Mouse (Mus musculus) heart, embryonic 10.5 days (tissue): ENCODE measurements around the gene Txndc5. TPM values are rescaled to one million over a fixed set of nuclear protein-coding genes. Genes with fewer than 3 reads are reported as not detected.

Source experiments
- DNase-seq: peaks from one replicate; pipeline ENCODE4 v3.0.0-alpha.2; 2017; ENCODE audit warnings: low spot score
- H3K27ac ChIP-seq: fragments of 300-500 bp; sonication (generic); 2 replicates; pipeline ENCODE4 v1.5.1; 2016; ENCODE audit warnings: mild to moderate bottlenecking
- H3K27me3 ChIP-seq: fragments of 300-500 bp; sonication (generic); 2 replicates; pipeline ENCODE4 v1.6.1; 2016; ENCODE audit warnings: mild to moderate bottlenecking; ENCODE audit not compliant: poor library complexity, insufficient read depth, severe bottlenecking
- H3K36me3 ChIP-seq: fragments of 300-500 bp; sonication (generic); 2 replicates; pipeline ENCODE4 v1.6.1; 2016; ENCODE audit warnings: mild to moderate bottlenecking, moderate library complexity
- H3K4me1 ChIP-seq: fragments of 300-500 bp; sonication (generic); 2 replicates; pipeline ENCODE4 v1.6.1; 2016; ENCODE audit warnings: mild to moderate bottlenecking
- H3K4me3 ChIP-seq: fragments of 300-500 bp; sonication (generic); 2 replicates; pipeline ENCODE4 v1.5.1; 2016; ENCODE audit warnings: mild to moderate bottlenecking, moderate library complexity
- H3K9me3 ChIP-seq: fragments of 300-500 bp; sonication (generic); 2 replicates; pipeline ENCODE4 v1.6.1; 2016; ENCODE audit warnings: mild to moderate bottlenecking, moderate library complexity
- WGBS: fragments of 180-500 bp; shearing (Covaris S2); methylation state at CpG from one replicate; pipeline ENCODE4 v1.1.7; 2016; 5-methylcytosine and 5-hydroxymethylcytosine counted together
- polyA plus RNA-seq: library from polyadenylated mRNA; unstranded; fragments of >200 nt; fragmentation: Nextera tagmentation; extraction: Ambion mirVana; gene quantifications from 2 replicates; pipeline ENCODE4 v1.2.1, GENCODE M21; 2016

Gene Txndc5
- polyA plus RNA-seq, 1 experiment from 2014 or later, result 256 TPM

DNA sequence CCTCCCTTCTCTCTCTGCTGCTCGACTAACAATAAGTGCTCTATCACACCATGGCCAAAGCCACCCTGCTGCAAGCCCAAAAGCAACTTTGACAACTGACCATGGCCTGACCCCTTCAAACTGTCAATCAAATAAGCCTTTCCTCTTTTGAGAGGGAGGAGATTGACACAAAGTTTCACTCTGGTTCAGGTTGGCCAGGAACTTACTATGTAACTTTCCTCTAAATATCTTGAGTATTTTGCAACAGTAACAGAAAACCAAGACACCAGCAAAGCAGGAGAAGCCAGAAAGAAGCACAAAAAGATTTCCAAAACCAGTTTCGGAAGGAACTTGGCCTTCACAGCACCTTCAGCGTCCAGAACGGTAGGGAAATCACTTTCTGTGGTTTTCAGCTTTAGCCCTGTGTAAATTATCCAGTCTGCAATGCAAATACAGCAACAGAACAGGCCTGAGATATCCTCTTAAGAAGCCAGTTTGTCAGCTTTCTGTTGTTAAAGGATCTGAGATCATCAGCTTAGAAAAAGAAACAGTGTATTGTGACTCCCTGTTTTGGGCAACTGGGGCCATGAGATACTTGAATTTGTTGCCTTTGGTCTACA is 6.5 kb downstream of the Txndc5 start:
- H3K9me3 ChIP-seq, result no peaks in the 10 kb centered on the region
- no peak overlapping the region for H3K27ac ChIP-seq
- H3K36me3 ChIP-seq, result peaks cover 68% of the 10 kb centered on the region
- H3K4me1 ChIP-seq, result peaks cover 25% of the 10 kb centered on the region
- H3K4me3 ChIP-seq, result no peak overlapping the region
- no peak for DNase-seq
- no peaks in the 10 kb centered on the region for H3K27me3 ChIP-seq
- WGBS, result 74% methylated on average over 4 of the region's 4 CpGs

DNA sequence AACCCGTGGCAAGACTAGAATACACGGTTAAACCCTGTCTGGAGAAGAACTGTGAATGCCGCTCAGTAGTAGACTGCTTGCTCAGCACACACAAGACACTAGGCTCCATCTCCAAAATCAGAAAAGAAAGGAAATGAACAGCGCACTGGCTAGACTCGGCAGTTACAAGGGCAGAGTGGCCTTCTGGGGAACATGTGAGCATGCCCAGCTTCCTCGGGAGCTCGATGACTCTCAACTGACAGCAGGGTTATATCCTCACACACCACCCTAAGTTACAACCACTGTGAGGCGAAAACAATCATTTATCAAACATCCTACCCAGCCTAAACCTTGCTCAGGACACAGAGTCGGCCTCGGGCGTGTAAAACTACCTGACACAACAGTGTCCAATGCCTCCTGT is 8.3 kb downstream of the Txndc5 start:
- Histone ChIP-seq H3K27me3 (no peaks in the 10 kb centered on the region), H3K36me3 (peaks cover 85% of the 10 kb centered on the region), H3K27ac (no peak overlapping the region), H3K4me1 (peaks cover 7% of the 10 kb centered on the region), H3K9me3 (no peaks in the 10 kb centered on the region), H3K4me3 (no peak overlapping the region)
- WGBS, result 93% methylated on average over 11 of the region's 11 CpGs
- no peak for DNase-seq

DNA sequence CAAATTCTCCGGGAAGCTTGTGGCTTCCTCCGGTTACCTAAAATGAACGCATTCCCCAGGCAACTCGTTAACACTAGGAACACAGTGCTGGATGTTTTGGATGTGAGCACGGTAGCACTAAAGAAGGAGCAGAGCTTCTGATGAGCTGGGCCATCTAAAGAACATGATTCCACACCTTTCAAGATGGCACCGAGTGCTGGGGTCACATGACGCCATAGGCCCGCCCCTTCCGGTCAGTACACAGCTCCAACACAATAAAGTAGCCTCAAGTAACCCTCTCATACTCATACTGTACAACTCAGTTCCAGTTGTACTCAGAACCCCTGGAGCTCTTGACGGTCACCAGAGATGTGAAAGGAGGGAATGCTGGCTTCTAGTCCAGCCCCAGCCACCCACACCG is 12.0 kb downstream of the Txndc5 start:
- Histone ChIP-seq H3K4me1 (no peaks in the 10 kb centered on the region), H3K27ac (no peak overlapping the region), H3K36me3 (peaks cover 98% of the 10 kb centered on the region), H3K4me3 (no peak overlapping the region), H3K9me3 (no peaks in the 10 kb centered on the region), H3K27me3 (no peaks in the 10 kb centered on the region)
- 86% methylated on average over 11 of the region's 11 CpGs for WGBS
- DNase-seq, result no peak

DNA sequence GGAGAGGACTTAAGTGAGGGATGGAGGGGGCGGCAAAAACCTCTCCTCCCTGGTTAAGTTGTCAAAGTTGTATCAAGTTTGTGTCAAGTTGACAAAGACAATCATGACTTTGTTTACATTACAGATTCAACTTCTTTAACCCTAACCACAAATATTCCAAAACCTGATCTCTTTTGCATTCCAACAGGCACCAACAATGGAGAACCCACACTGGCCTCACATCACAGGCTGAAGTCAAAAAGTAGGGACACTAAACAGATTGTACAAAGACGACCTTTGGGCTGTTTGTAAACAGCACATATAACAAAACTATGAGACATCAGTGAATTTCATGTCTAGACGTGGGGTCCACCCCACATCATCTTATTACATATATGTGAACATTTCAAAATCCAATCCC is 12.8 kb downstream of the Txndc5 start:
- no peak overlapping the region for H3K4me3 ChIP-seq
- no peaks in the 10 kb centered on the region for H3K9me3 ChIP-seq
- H3K27ac ChIP-seq, result no peak overlapping the region
- no peak for DNase-seq
- peaks cover 93% of the 10 kb centered on the region for H3K36me3 ChIP-seq
- no peaks in the 10 kb centered on the region for H3K4me1 ChIP-seq
- no peaks in the 10 kb centered on the region for H3K27me3 ChIP-seq
- 71% methylated on average over 3 of the region's 3 CpGs for WGBS

DNA sequence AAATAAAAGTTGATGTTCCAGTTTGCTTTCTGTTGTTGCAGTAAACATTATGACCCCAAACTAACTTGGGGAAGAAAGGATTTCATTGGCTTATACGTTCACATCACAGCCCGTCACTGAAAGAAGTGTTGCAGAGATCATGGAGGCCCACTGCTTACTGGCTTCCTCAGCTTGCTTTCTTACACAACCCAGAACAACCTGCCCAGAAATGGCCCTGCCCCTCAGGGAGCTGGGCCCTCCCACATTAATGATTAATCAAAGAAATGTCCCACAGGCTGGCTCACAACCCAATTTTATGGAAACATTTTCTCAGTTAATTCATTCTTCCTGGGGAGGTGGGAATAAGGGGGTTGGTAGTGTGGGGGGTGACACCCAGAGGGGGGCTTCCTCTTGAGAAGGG is 13.2 kb downstream of the Txndc5 start:
- no peaks in the 10 kb centered on the region for H3K27me3 ChIP-seq
- no peak overlapping the region for H3K4me3 ChIP-seq
- H3K9me3 ChIP-seq, result no peaks in the 10 kb centered on the region
- DNase-seq, result no peak
- H3K36me3 ChIP-seq, result peaks cover 93% of the 10 kb centered on the region
- WGBS, result 92% methylated on average over 2 of the region's 2 CpGs
- H3K27ac ChIP-seq, result no peak overlapping the region
- H3K4me1 ChIP-seq, result no peaks in the 10 kb centered on the region

DNA sequence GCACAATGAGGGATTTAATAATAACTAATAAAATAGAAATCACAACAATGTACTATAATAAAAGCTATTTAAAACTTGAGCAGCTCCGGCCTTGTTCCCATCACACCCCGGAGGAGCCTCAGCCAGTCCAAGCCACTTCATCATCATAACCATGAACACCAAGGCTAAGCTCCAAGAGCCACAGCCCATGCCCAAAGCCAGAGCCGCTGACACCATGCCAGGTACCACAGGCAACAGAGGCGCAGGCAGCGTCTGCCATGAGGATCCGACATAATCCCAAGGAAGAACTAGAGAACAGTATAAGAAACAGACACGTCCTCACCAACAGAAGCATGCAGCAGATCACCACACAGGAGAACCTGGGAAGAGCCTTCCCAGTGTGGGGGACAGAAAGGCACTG is 14.7 kb downstream of the Txndc5 start:
- peaks cover 93% of the 10 kb centered on the region for H3K36me3 ChIP-seq

DNA sequence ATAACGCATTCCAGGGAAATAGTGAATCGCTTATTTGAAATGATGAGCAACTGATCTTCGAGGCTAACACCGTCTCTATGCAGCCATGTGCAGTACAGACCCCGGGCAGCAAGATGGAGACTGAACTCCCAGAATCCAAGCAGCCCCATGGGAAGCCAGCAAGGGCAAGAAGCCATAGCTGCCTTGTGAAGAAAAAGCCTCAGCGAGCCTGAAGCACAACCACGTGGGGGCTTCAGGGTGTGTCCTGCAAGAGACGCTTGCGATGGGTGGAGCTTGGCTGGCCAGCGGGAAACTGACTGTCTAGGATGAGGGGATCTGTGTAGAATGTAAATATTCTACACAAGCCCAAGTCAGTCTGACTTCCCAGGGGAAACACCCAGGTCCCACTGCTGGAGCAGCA is 16.6 kb downstream of the Txndc5 start:
- Histone ChIP-seq H3K4me3 (no peak overlapping the region), H3K27ac (no peak overlapping the region), H3K27me3 (no peaks in the 10 kb centered on the region), H3K9me3 (no peaks in the 10 kb centered on the region), H3K36me3 (peaks cover 92% of the 10 kb centered on the region), H3K4me1 (no peaks in the 10 kb centered on the region)
- WGBS, result 89% methylated on average over 10 of the region's 10 CpGs
- DNase-seq, result no peak

More for the DNA sequence above, 14.7 kb downstream of the Txndc5 start:
- no peaks in the 10 kb centered on the region for H3K27me3 ChIP-seq
- no peak overlapping the region for H3K4me3 ChIP-seq
- H3K9me3 ChIP-seq, result no peaks in the 10 kb centered on the region
- H3K4me1 ChIP-seq, result no peaks in the 10 kb centered on the region
- 94% methylated on average over 7 of the region's 7 CpGs for WGBS
- H3K27ac ChIP-seq, result no peak overlapping the region
- no peak for DNase-seq

DNA sequence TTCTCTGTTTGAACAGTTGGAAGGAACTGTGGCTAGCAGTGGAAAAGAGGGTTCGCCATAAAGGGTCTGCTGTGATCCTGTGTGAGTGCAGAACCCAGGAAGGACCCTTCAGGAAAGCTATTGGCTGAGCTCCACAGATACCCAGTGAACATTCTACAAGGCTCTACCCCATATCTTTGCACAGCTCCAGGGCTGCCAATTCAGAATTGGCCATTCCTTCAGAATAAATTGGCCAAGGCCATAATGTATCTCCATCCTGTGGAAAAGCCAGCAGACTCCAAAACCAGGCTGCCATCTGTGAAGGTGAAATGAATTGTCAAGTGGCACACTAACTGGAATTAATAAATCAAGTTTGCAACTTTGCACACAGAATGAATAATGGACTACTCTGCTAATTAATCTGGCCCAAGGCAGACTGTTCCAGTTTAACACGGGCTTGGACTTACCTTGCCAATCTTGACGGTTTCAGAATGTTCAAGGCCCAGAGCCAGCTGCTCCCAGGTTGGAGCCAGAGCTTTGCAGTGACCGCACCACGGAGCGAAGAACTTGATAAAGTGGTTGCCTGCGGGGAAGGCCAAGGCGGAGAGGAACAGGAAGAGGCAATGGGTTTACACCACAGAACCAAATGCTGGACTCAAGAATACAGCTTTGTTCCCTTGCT is 18.8 kb downstream of the Txndc5 start:
- Histone ChIP-seq H3K27ac (no peak overlapping the region), H3K27me3 (no peaks in the 10 kb centered on the region), H3K4me1 (no peaks in the 10 kb centered on the region), H3K36me3 (peaks cover 93% of the 10 kb centered on the region), H3K4me3 (no peak overlapping the region), H3K9me3 (no peaks in the 10 kb centered on the region)
- no peak for DNase-seq
- WGBS, result 90% methylated on average over 8 of the region's 8 CpGs

DNA sequence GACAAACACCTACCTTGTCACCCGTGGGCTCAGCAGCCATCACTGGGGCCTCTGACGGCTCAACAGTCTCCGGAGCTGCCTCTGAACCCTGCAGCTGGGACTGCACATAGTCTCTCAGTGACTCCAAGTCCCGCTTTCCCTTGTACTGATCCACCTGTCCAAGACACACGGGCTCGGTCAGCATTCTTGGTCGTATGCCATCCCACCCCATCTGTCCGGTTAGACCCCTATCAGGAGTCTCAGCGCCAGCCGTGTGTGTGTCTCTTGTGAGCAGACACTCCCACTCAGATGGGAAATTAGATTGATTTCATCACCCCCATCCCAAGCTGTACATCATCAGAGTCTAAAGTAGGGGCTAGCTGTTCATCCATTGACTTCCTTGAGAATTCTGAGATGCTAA is 21.7 kb downstream of the Txndc5 start:
- H3K4me1 ChIP-seq, result peaks cover 11% of the 10 kb centered on the region
- DNase-seq, result no peak
- H3K36me3 ChIP-seq, result peaks cover 93% of the 10 kb centered on the region
- H3K4me3 ChIP-seq, result no peak overlapping the region
- WGBS, result 89% methylated on average over 10 of the region's 10 CpGs
- H3K27me3 ChIP-seq, result no peaks in the 10 kb centered on the region
- no peak overlapping the region for H3K27ac ChIP-seq
- no peaks in the 10 kb centered on the region for H3K9me3 ChIP-seq

DNA sequence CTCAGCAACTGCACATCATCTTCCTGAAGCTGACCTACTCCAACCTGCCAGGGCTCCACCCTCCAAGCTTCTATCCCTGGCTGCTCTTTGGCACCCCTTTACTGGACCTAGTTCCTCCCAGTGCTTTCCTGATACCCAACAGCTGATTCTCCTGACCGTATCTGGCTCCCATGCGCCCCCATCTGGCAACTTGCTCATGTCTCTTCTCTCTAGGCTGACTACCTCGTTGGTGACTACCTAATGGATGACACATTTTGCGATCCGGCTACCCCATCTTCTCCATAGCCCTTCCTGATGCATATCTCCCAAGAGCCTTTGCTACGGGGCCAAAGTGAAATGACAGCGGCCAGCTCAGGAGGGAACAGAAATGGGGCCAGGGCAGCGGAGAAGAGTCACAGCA is 22.3 kb downstream of the Txndc5 start:
- H3K4me3 ChIP-seq, result no peak overlapping the region
- no peaks in the 10 kb centered on the region for H3K27me3 ChIP-seq
- no peak for DNase-seq
- H3K36me3 ChIP-seq, result peaks cover 95% of the 10 kb centered on the region
- peaks cover 11% of the 10 kb centered on the region for H3K4me1 ChIP-seq
- no peaks in the 10 kb centered on the region for H3K9me3 ChIP-seq
- 77% methylated on average over 8 of the region's 8 CpGs for WGBS
- no peak overlapping the region for H3K27ac ChIP-seq

DNA sequence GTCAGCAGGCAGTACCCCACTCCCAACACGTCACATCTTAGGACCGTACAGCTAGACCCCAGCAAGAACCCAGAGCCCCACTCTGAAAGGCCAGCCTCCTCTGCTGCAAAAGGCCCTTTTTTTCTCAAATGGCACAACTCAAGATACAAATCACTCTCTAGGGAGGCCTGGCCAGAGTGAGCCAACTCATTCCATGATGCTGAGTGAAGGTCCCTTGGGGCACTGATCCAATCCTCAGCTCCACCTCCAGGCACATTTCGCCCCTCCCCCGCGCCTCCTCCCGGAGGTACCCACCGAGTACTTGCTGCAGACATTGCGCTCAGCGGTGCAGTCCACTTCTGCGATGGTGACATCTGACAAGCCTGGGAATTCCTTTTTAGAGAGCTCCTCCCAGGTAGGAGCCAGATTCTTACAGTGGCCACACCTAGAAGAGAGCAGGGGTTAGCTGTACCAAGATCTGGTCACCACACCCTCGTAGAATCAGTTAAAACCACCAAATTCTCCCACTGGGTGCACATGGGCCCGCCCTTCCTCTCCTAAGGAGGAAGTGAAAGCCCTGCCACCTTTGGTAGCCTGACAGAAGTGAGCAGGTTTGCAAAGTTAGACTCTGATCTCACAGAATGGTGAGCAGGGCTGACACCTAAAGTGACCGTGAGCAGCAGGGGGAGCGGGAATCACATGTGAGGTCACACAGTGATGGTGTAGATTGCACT is 25.3 kb downstream of the Txndc5 start:
- WGBS, result 71% methylated on average over 14 of the region's 14 CpGs

DNA sequence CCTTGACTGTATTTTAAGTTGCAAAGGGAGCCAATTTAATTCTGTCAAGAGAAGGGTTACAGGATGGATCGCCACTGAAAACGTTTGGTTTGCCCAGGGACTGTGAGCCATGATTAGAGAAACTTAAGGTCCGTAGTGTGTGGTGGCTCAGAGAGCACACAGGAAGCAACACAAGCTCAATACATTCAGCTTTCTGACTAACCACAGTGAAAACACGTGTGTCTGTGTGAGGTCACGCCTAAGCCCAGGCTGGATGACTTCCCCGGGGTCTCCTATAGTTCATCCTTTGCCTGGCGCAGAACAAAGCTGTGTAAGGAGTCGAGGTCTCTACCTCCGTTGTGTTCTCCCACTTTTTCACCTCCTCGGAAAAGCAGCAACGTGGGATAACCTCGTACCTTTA is 27.3 kb downstream of the Txndc5 start:
- 90% methylated on average over 12 of the region's 12 CpGs for WGBS
- H3K9me3 ChIP-seq, result no peaks in the 10 kb centered on the region
- H3K27me3 ChIP-seq, result no peaks in the 10 kb centered on the region
- H3K4me3 ChIP-seq, result no peak overlapping the region
- H3K36me3 ChIP-seq, result peaks cover 84% of the 10 kb centered on the region
- no peak overlapping the region for H3K27ac ChIP-seq
- peaks cover 11% of the 10 kb centered on the region for H3K4me1 ChIP-seq
- DNase-seq, result no peak

More for the DNA sequence above, 25.3 kb downstream of the Txndc5 start:
- H3K27me3 ChIP-seq, result no peaks in the 10 kb centered on the region
- no peaks in the 10 kb centered on the region for H3K9me3 ChIP-seq
- no peak overlapping the region for H3K4me3 ChIP-seq
- no peak for DNase-seq
- H3K36me3 ChIP-seq, result peaks cover 99% of the 10 kb centered on the region
- peaks cover 11% of the 10 kb centered on the region for H3K4me1 ChIP-seq
- H3K27ac ChIP-seq, result no peak overlapping the region

DNA sequence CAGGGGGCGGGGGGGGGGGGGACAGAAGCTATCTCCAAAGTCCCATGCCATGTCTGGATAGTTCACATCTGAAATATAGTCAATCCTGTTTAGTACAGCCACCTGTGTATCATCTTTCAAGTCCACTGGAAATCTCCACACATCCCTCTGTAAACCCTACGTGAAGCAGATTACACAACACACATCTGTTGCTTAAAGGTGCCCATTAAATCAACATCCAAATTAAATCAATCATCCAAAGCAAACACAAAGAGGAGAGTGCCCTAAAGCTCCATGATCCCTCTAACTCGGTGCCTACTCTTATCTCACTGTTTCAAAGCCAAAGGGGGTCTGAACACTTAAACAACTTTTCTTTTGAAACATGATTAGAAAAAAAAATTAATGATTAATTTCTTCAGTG is 31.9 kb downstream of the Txndc5 start:
- no peaks in the 10 kb centered on the region for H3K9me3 ChIP-seq
- WGBS, result 61% methylated on average over 3 of the region's 3 CpGs

More for the DNA sequence above, 31.9 kb downstream of the Txndc5 start:
- DNase-seq, result no peak
- Histone ChIP-seq H3K27ac (no peak overlapping the region), H3K36me3 (peaks cover 38% of the 10 kb centered on the region), H3K27me3 (no peaks in the 10 kb centered on the region), H3K4me3 (no peak overlapping the region), H3K4me1 (no peaks in the 10 kb centered on the region)
